Mouse (Mus musculus) right cerebral cortex, postnatal 36 days (tissue): ENCODE measurements around the gene Esp22.
"Not testable (repeated sequence)": the region's sequence is repeated elsewhere in the genome, so short reads cannot be mapped to it uniquely, and the experiment has no call there.

Experiments used
- DNase-seq, 2 experiments: peaks; one replicate each; pipeline ENCODE4 v3.0.0; 2022; ENCODE audit warnings: low spot score in 2 of 2, mixed read lengths in 1 of 2

The Esp22 gene

GRCm38 (mm10) chr17:39095034-39095433 lies at the start of gene Esp22:
Esp22 (plus strand) TSS chr17:39095334.
- no peak for DNase-seq

- no peak for DNase-seq
Measured at GRCm38 (mm10) chr17:39063641-39064040, 31.5 kb upstream of the Esp22 start.

GRCm38 (mm10) chr17:39076937-39077336 lies 18.2 kb upstream of the Esp22 start, which contains the start of gene Esp23:
Esp23 (minus strand) TSS chr17:39077037.
- DNase-seq = no peak

- not testable (repeated sequence) for DNase-seq
Measured at GRCm38 (mm10) chr17:39107126-39107525, 12.0 kb downstream of the Esp22 start.

- DNase-seq = not testable (repeated sequence)
Measured at GRCm38 (mm10) chr17:39129156-39129555, 34.0 kb downstream of the Esp22 start.
